Mouse (Mus musculus): ENCODE results near the gene Dusp6. TPM values are rescaled to one million over a fixed set of nuclear protein-coding genes. Genes with fewer than 3 reads are reported as not detected.

Dusp6 gene
- polyA plus RNA-seq, 1 experiment: 50.5 TPM

DNA sequence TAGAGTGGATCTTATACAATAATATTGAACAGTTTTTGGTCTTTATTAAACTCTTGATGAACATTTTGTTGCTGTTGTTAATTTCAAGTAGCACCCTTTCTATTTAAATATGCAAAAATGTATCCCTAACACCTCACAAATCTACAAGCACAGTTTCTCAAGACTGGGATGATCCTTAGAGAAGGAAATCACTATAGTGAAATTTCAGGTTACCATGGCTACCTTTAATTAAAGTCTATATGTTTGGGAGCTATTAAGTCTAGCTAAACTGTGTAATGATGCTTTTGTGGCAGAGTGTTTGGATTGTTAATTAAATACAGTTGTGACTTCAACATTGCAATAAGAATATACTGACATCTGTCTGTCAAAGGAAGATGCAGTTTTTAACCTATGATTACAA lies 54.0 kb downstream of the Dusp6 start:
- no peak for DNase-seq (ENCODE audit: extremely low spot score in 1 of 2, low spot score in 1 of 2)

Other genes starting within 250 kb of the Dusp6 start
- gene Poc1b, start 156.2 kb upstream of the Dusp6 start, polyA plus RNA-seq (2012; rRNA removed): 7.9 and 9.3 TPM in 2 replicates
- gene Galnt4, start 155.1 kb upstream of the Dusp6 start, polyA plus RNA-seq (2012; rRNA removed): 1.3 TPM in 2 replicates
- gene Phxr2, start 136.9 kb upstream of the Dusp6 start, polyA plus RNA-seq (2012; rRNA removed): not detected in 2 replicates

Measured in frontal cortex, adult 2 months (tissue).